Mouse (Mus musculus) limb, embryonic 14.5 days (tissue): Measurements from ENCODE around the gene Cracr2b. TPM values are rescaled to one million over a fixed set of nuclear protein-coding genes. Genes with fewer than 3 reads are reported as not detected.

Experiments
- ATAC-seq: fragments of 200-750 bp; cut with Nextera tagmentation; 2 replicates; pipeline ENCODE4 v1.8.0; 2017; ENCODE audit warnings: low read depth, moderate number of reproducible peaks, moderate TSS enrichment; ENCODE audit not compliant: low FRiP score
- DNase-seq: peaks from one replicate; pipeline ENCODE4 v3.0.0-alpha.2; 2015; ENCODE audit warnings: low spot score
- H3K27ac ChIP-seq: fragments of 300-500 bp; sonication (generic); replicated peaks from 2 replicates; pipeline ENCODE4 v1.5.1; 2014; ENCODE audit warnings: low read depth, mild to moderate bottlenecking, low read length, moderate library complexity, mixed read lengths
- H3K27me3 ChIP-seq: fragments of 300-500 bp; sonication (generic); 2 replicates; pipeline ENCODE4 v1.6.1; 2014; ENCODE audit warnings: low read length, mixed read lengths; ENCODE audit not compliant: control insufficient read depth, insufficient read depth
- H3K36me3 ChIP-seq: fragments of 300-500 bp; sonication (generic); 2 replicates; pipeline ENCODE4 v1.6.1; 2014; ENCODE audit warnings: mild to moderate bottlenecking, low read length, moderate library complexity, mixed read lengths; ENCODE audit not compliant: control insufficient read depth, insufficient read depth
- H3K4me1 ChIP-seq: fragments of 300-500 bp; sonication (generic); 2 replicates; pipeline ENCODE4 v1.6.1; 2014; ENCODE audit warnings: antibody characterized with exemption, low read length, mixed read lengths; ENCODE audit not compliant: control insufficient read depth, insufficient read depth
- H3K4me2 ChIP-seq: fragments of 300-500 bp; sonication (generic); replicated peaks from 2 replicates; pipeline ENCODE4 v1.6.1; 2014; ENCODE audit warnings: low read depth, mild to moderate bottlenecking, low read length, moderate library complexity; ENCODE audit not compliant: severe bottlenecking
- H3K4me3 ChIP-seq: fragments of 300-500 bp; sonication (generic); replicated peaks from 2 replicates; pipeline ENCODE4 v1.5.1; 2014; ENCODE audit warnings: low read length
- H3K9ac ChIP-seq: fragments of 300-500 bp; sonication (generic); 2 replicates; pipeline ENCODE4 v1.6.1; 2014; ENCODE audit warnings: mild to moderate bottlenecking, low read depth, low read length, moderate library complexity; ENCODE audit not compliant: severe bottlenecking
- H3K9me3 ChIP-seq: fragments of 300-500 bp; sonication (generic); 2 replicates; pipeline ENCODE4 v1.6.1; 2016; ENCODE audit warnings: low read length; ENCODE audit not compliant: control insufficient read depth
- POLR2A ChIP-seq: fragments of 200-500 bp; IDR thresholded peaks from 2 replicates; pipeline ENCODE4 v1.8.0; 2012; ENCODE audit warnings: inconsistent platforms, mild to moderate bottlenecking, moderate library complexity, borderline replicate concordance; ENCODE audit not compliant: insufficient read depth, insufficient read length; ENCODE audit errors: extremely low read depth
- WGBS: fragments of 180-500 bp; shearing (Covaris S2); extraction: QIAGEN DNeasy Blood & Tissue Kit; methylation state at CpG from one replicate; pipeline ENCODE4 v1.1.7; 2014; 5-methylcytosine and 5-hydroxymethylcytosine counted together
- polyA plus RNA-seq, 2 experiments: library from polyadenylated mRNA; depleted of rRNA in 1 of 2; stranded (reverse) in 1 of 2; unstranded in 1 of 2; fragments of >200 nt; fragmentation: Nextera tagmentation in 1 of 2; extraction: Ambion mirVana in 1 of 2; gene quantifications; 2 replicates each; pipeline versions ENCODE4 v1.2.1 to v1.2.3; 2012 to 2014

Cracr2b gene
- polyA plus RNA-seq, 2 experiments: 8.3 to 12.1 TPM

DNA sequence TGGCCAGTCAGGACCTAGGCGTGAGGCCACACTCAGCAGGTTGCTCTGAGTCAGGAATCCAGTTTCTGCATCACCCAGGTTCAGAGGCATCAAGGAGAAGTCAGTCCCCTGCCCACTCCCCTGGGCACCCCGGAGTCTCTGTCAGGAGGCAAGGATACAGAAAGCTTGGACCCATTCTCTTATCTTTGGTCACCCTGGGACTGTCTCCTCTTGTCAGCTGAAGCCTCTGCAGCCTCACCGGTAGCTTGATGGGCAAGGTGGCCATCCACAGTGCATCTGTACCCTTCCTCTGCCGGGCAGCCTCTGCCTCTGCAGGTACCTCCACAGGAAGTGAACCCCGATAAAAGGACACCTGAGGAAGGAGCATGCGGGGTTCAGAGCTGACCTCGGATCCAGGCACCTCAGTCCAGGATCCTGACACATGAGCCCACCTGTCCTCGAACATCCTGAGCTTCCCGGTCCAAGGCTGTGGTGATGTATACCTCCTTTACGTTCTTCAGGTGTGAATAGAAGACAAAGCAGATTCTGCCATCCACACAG, 21.7 kb upstream of the Cracr2b start:
- DNase-seq (no peak), ATAC-seq (no peak)
- WGBS: 94% methylated on average over 10 of the region's 10 CpGs
- H3K4me1 ChIP-seq: peaks cover 35% of the 10 kb centered on the region
- H3K27ac ChIP-seq: no peak overlapping the region
- H3K9ac ChIP-seq: no peak overlapping the region
- H3K4me3 ChIP-seq: no peak overlapping the region
- no peaks in the 10 kb centered on the region for H3K27me3 ChIP-seq
- no peak for TF ChIP-seq POLR2A
- peaks cover 23% of the 10 kb centered on the region for H3K36me3 ChIP-seq
- H3K4me2 ChIP-seq: no peak overlapping the region
- no peaks in the 10 kb centered on the region for H3K9me3 ChIP-seq

GRCm38 (mm10) chr7:141439811-141440210, 21.1 kb upstream of the Cracr2b start:
- no peak overlapping the region for H3K9ac ChIP-seq
- no peaks in the 10 kb centered on the region for H3K9me3 ChIP-seq
- no peak for TF ChIP-seq POLR2A
- no peak overlapping the region for H3K4me3 ChIP-seq
- no peak overlapping the region for H3K27ac ChIP-seq
- H3K36me3 ChIP-seq: peaks cover 23% of the 10 kb centered on the region
- DNase-seq (no peak), ATAC-seq (no peak)
- H3K4me2 ChIP-seq: no peak overlapping the region
- 93% methylated on average over 11 of the region's 11 CpGs for WGBS
- H3K27me3 ChIP-seq: no peaks in the 10 kb centered on the region
- H3K4me1 ChIP-seq: peaks cover 34% of the 10 kb centered on the region

- DNase-seq (peak; percentile 47), ATAC-seq (no peak)
- WGBS: 28% methylated on average over 6 of the region's 6 CpGs
- H3K4me1 ChIP-seq: peaks cover 31% of the 10 kb centered on the region
- H3K27me3 ChIP-seq: no peaks in the 10 kb centered on the region
- H3K4me3 ChIP-seq: no peak overlapping the region
- H3K27ac ChIP-seq: no peak overlapping the region
- H3K36me3 ChIP-seq: peaks cover 23% of the 10 kb centered on the region
- H3K4me2 ChIP-seq: no peak overlapping the region
- no peak overlapping the region for H3K9ac ChIP-seq
- H3K9me3 ChIP-seq: no peaks in the 10 kb centered on the region
- no peak for TF ChIP-seq POLR2A
Observed at GRCm38 (mm10) chr7:141440613-141441012, 20.3 kb upstream of the Cracr2b start.

GRCm38 (mm10) chr7:141441460-141441859, 19.4 kb upstream of the Cracr2b start:
- no peaks in the 10 kb centered on the region for H3K27me3 ChIP-seq
- no peak overlapping the region for H3K4me2 ChIP-seq
- no peaks in the 10 kb centered on the region for H3K9me3 ChIP-seq
- DNase-seq (no peak), ATAC-seq (no peak)
- no peak overlapping the region for H3K4me3 ChIP-seq
- no peak overlapping the region for H3K9ac ChIP-seq
- 91% methylated on average over 9 of the region's 9 CpGs for WGBS
- no peak overlapping the region for H3K27ac ChIP-seq
- H3K36me3 ChIP-seq: peaks cover 23% of the 10 kb centered on the region
- no peak for TF ChIP-seq POLR2A
- peaks cover 25% of the 10 kb centered on the region for H3K4me1 ChIP-seq

DNA sequence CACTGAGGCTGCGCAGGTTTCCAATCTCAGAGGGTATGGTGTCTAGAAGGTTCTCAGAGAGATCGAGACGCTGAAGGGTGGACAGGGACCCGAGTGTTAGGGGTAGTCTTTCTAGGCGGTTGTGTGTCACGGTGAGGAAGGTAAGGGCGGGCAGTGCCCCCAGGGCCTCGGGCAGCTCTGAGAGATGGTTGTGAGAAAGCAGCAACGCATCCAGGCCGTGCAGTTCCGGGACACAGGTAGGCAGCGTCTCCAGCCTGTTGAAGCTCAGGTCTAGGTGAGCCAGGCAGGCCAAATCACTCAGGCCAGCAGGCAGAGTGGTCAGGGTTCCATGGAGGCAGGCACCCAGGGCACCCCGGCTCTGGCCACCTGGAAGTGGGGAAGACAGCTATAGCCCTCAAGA, 18.7 kb upstream of the Cracr2b start:
- peak overlapping the region; percentile 45; the same call in 1 of the 2 replicates for H3K4me3 ChIP-seq
- ATAC-seq (no peak), DNase-seq (no peak)
- 87% methylated on average over 13 of the region's 13 CpGs for WGBS
- peak overlapping the region; percentile 57; the same call in 1 of the 2 replicates for H3K9ac ChIP-seq
- H3K27ac ChIP-seq: no peak overlapping the region
- H3K36me3 ChIP-seq: peaks cover 23% of the 10 kb centered on the region
- H3K4me2 ChIP-seq: peak overlapping the region; percentile 81; the same call in 1 of the 2 replicates
- no peak for TF ChIP-seq POLR2A
- no peaks in the 10 kb centered on the region for H3K27me3 ChIP-seq
- peaks cover 19% of the 10 kb centered on the region for H3K4me1 ChIP-seq
- no peaks in the 10 kb centered on the region for H3K9me3 ChIP-seq
